Mouse (Mus musculus): ENCODE measurements around the gene Aknad1. TPM values are rescaled to one million over a fixed set of nuclear protein-coding genes. Genes with fewer than 3 reads are reported as not detected.

The Aknad1 gene
- total RNA-seq (2021): not detected
- long read RNA-seq, experiment 1: 0 reads
- long read RNA-seq, experiment 2: 0 reads

DNA sequence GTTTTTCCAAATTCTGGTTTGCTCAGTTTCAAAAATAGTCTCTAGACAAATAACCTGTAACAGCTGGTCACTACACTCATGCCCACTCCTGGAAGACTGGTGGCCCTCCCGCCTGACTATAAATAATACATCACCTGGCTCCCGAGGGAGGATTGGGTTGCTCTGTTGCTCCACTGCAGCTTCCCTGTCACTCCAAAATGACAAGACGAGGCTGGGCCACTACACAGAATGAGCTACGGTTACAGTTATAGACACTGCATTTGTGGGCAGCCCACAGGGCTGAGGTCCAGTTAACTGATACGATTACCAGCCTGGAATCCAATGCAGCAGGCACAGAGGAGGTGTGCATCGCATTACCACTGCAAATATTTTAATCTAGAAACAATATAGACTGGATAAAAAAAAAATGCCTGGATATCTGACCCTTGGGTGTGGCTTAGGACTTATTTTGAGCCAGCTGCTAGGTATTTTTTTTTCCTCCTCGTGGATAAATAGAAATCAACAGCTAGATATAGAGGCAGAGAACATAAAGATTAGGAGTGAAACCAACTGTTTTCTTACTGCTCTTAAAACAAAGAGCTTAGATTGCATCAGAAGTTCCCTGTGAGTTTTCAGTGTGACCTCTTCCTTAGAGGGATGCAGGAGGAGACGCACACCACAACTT is at the start of gene Aknad1:
Gene Aknad1 (plus strand): TSS at position 614 of the 664 bp plus-strand sequence.
- DNase-seq: no peak

DNA sequence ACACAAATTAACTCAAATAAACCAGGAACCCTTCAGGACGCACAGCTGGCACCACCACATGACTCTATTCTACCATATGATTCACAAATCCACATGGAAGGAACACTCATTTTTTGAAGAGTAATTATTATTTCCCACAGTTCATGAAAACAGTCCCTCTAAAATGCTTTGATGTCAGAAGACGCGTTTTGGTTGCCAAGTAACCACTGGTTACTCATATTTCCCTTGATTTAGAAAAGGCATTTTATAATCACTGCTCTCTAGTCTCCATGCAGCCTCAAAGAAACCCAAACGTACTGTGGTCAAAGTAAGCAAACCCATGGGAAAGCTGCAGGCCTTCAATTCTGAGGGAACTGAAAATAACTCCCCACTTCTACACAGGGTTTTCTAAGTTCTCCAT is 49.5 kb upstream of the Aknad1 start:
- DNase-seq: peak in 1 of 2 experiments; percentile 18

DNA sequence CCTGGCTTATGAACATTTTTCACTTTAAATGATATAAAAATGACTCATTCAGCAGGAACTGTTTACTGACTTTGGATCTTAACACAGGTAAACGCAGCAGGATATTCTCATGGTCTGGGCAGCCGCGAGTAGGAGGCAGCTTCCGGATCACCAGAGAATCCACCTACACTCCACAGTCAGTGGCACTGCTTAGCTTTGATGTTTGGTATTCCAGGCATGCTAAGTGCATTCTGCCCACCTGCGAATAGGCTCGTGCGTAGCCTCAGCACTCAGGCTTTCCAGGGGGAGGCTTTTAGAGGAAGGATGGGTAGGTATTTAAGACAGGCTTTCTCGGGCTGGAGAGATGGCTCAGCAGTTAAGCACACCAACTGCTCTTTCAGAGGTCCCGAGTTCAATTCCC is 45.1 kb upstream of the Aknad1 start:
- DNase-seq: no peak

- no peak for DNase-seq
Measured at GRCm38 (mm10) chr3:108698662-108699061, 40.8 kb upstream of the Aknad1 start.

- no peak for DNase-seq
Measured at GRCm38 (mm10) chr3:108699786-108700185, 39.7 kb upstream of the Aknad1 start.

DNA sequence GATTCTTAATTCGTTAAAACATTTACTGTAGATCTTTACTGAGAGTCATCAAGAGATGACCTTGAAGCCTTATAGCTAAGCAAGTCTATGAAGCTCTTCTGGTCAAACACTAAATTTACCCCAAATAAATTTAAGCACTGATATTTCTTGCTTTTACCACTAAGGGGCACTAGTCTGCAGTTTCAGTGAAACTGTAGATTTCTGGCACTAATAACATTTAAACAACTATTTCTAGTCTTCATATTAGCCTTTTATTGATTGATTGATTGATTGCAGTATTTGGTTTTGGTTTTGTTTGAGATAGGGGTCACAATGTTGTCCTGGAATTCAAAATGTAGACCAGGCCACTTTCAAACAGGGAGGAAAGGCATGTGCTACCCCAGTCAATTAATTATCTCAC is 38.2 kb upstream of the Aknad1 start:
- DNase-seq: no peak

DNA sequence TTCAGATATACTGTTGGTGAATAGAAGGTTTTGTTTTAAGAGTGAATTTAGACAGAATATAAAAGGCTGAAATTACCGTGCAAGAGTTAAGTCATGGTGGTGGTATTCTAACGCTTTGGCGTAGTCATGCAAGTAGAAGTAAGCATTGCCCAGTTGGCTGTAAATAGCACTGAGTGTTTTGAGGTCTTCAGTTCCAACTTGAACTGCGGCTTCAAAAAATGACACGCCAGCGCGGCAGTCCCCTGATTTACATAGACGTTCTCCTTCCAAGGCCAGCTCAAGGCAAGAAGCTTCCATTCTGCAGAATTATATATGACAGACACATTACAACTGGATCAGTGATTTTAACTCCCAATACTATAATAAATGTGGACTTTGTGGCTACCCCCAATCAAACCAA is 36.7 kb upstream of the Aknad1 start:
- DNase-seq: no peak

DNA sequence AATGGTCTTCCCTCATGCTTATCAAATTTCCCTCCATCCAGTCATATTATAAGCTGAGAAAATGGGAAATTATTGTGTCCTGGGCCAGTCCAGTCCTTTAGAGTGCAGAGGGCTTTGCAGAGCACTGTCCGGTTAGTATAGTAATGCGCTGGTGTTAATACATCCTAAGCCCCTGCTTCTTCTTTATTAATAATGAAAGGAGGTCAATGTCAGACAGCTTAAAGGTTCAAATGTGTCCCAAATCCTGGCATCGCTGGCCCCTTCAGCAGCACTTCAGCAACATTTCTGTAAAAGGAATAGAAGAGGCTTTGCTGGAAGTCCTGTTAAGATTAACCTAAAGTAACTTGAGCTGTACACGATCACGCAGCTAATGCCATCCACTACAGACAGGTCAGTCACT is 28.2 kb upstream of the Aknad1 start:
- DNase-seq: no peak

GRCm38 (mm10) chr3:108713065-108713675 is 26.3 kb upstream of the Aknad1 start:
- no peak for DNase-seq

DNA sequence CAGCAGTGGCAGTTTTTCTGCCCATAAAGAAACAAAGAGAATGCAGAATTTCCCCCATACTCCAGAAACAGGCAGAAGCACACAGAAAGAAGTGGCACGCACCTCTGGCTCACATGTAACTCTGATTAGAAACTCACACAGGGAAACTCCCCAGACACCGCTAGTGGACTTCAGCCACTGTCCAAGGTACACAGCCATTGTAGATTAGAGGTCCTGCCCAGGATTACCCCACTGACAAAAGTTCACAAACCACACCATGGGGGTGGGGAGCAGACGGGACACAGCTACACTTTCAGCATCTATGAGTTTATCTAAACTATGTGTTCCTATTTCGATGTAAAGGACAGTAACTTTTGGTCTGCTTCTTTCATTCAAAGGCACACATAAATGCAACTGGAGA is 24.6 kb upstream of the Aknad1 start:
- peak in 1 of 2 experiments; percentile 20 for DNase-seq

DNA sequence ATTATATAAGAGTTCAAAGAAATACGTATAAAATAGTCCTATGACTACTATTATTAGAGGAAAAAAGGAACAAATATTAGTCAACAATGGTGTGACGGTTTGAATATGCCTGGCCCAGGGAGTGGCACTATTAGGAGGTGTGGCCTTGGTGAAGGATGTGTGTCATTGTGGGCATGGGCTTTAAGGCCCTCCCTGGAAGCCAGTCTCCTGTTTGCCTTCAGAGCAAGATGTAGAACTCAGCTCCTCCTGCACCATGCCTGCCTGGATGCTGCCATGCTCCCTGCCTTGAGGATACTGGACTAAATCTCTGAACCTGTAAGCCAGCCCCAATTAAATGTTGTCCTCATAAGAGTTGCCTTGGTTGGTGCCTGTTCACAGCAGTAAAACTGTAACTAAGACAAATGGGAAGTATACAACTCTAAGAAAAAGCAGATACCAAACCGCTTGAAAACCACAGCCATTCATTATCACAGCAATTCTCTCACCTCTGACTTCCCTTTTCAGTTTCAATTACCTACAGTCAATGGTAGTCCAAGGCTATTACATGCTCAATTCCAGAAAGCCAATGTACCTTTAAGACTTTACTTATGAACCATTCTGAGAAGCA is 21.5 kb upstream of the Aknad1 start:
- DNase-seq: no peak

DNA sequence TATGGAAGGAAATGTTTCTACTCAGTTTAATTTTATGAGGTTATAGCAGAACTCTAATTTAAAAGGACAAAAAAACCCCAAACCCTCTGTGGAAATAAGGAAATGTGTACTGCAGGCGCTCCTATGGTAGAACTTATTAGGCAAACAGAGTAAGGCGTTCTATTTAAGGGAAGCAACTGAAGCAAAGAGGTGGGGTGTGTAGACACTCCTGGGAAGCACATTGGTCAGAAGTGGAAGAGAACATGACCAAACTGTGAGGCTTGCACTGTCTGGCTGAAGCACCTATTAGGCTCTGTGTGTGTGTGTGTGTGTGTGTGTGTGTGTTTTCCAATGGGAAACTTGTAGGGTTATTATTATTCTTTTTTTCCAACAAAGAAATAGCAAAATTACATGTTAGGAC is 20.1 kb upstream of the Aknad1 start:
- no peak for DNase-seq

GRCm38 (mm10) chr3:108719761-108720160 is 19.7 kb upstream of the Aknad1 start:
- no peak for DNase-seq

GRCm38 (mm10) chr3:108721076-108721991 is 18.1 kb upstream of the Aknad1 start:
- DNase-seq: peak; percentile 37 to 56

DNA sequence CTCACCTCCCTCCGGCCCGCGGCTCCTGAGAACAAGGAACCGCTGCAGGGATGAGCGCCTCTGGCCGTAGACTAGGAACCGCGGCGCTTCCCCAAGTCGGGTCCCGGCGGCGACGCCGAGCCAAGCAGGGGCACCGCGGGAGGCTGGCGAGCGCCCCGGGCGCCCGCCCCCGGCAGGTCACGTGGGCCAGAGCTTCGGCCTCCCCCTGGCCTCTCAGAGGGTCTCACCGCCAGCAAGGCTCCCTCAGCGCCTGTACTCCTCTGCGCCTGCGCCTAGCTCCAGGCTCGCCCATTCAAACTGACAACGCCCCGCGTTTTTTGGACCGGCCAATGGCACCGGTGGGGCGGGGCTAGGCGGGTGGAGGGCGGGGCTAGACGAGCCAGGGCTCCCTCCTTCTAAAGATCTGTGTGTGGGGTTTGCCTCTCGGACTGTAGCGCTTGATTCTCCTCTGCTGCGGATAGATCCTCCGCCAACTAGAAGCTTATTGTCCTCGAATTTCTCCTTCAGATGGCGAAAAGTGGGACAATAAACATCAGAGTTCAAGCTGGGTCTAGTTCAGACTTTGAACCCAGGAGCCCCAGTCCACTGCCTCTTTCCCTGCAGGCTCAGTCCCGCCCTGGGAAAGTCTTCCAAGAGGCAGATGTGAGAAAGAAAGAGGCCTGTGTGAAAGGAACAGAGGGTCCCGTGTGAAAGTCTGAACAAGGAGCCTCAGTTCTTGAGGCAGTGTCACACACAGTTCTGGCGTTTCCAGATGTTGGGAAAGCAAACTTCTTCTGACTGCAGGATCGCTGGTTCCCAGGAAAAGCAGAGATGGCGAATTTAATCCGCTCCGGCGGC is 17.2 kb upstream of the Aknad1 start, which contains the start of gene Gpsm2:
Gene Gpsm2 (minus strand): TSS at position 274 of the 837 bp plus-strand sequence.
- peak; percentile 97 to 99 for DNase-seq

- DNase-seq: no peak
Measured at GRCm38 (mm10) chr3:108726413-108726812, 13.0 kb upstream of the Aknad1 start.

GRCm38 (mm10) chr3:108727344-108727743 is 12.1 kb upstream of the Aknad1 start:
- no peak for DNase-seq

GRCm38 (mm10) chr3:108727776-108728175 is 11.7 kb upstream of the Aknad1 start:
- no peak for DNase-seq

DNA sequence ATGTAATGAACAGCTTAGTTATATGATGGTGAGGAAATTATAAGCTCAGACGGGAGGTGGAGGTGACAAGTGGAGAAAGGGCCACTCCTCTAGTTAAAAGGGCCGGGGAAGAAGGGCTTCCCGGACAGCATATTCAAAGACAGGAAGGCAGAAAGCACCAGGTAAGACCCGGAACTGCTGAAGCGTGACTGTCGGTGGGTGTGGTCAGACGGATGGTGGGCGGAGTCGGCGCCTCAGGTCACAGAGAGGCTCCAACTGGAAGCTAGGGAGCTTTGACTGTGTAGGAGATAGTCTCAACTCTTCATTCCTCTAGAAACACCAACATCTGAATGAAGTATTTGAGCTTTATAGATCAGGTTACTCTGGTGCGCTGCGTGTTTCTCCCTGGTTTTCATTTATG is 9.1 kb upstream of the Aknad1 start:
- no peak for DNase-seq

GRCm38 (mm10) chr3:108737761-108738160 is 1.7 kb upstream of the Aknad1 start:
- no peak for DNase-seq

- DNase-seq: no peak
Measured at GRCm38 (mm10) chr3:108744060-108744459, 4.6 kb downstream of the Aknad1 start.
